Mouse (Mus musculus) heart, postnatal 0 days (tissue): ENCODE measurements around the gene Fam186a. TPM values are rescaled to one million over a fixed set of nuclear protein-coding genes. Genes with fewer than 3 reads are reported as not detected.
A peak's percentile ranks its signal among the peaks of the same experiment; 100 is the strongest.
"Not testable (repeated sequence)": the region's sequence is repeated elsewhere in the genome, so short reads cannot be mapped to it uniquely, and the experiment has no call there.

ENCODE experiments used
- ATAC-seq: fragments of 200-750 bp; cut with Nextera tagmentation; 2 replicates; pipeline ENCODE4 v1.8.0; 2017; ENCODE audit warnings: low read depth, moderate number of reproducible peaks, moderate library complexity; ENCODE audit not compliant: insufficient read depth
- DNase-seq: peaks from one replicate; pipeline ENCODE4 v3.0.0-alpha.2; 2016; ENCODE audit warnings: low spot score
- H3K27ac ChIP-seq: fragments of 300-500 bp; sonication (generic); 2 replicates; pipeline ENCODE4 v1.5.1; 2014; ENCODE audit warnings: low read depth, mild to moderate bottlenecking
- H3K27me3 ChIP-seq: fragments of 300-500 bp; sonication (generic); 2 replicates; pipeline ENCODE4 v1.6.1; 2014; ENCODE audit warnings: low read length, mixed read lengths; ENCODE audit not compliant: control insufficient read depth, insufficient read depth
- H3K36me3 ChIP-seq: fragments of 300-500 bp; sonication (generic); replicated peaks from 2 replicates; pipeline ENCODE4 v1.6.1; 2014; ENCODE audit warnings: low read length, mixed read lengths; ENCODE audit not compliant: control insufficient read depth, insufficient read depth
- H3K4me1 ChIP-seq: fragments of 300-500 bp; sonication (generic); 2 replicates; pipeline ENCODE4 v1.6.1; 2014; ENCODE audit warnings: antibody characterized with exemption; ENCODE audit not compliant: control insufficient read depth, insufficient read depth
- H3K4me2 ChIP-seq: fragments of 300-500 bp; sonication (generic); 2 replicates; pipeline ENCODE4 v1.6.1; 2014; ENCODE audit warnings: low read depth, mild to moderate bottlenecking, low read length, moderate library complexity
- H3K4me3 ChIP-seq: fragments of 300-500 bp; sonication (generic); 2 replicates; pipeline ENCODE4 v1.5.1; 2014; ENCODE audit warnings: low read depth, low read length
- H3K9ac ChIP-seq: fragments of 300-500 bp; sonication (generic); replicated peaks from 2 replicates; pipeline ENCODE4 v1.6.1; 2014; ENCODE audit warnings: low read depth, low read length, mixed read lengths
- H3K9me3 ChIP-seq: fragments of 300-500 bp; sonication (generic); replicated peaks from 2 replicates; pipeline ENCODE4 v1.6.1; 2016; ENCODE audit warnings: low read length; ENCODE audit not compliant: control insufficient read depth
- CTCF ChIP-seq: IDR thresholded peaks from 2 replicates; pipeline ENCODE4 v1.5.1; 2016; ENCODE audit warnings: antibody characterized with exemption, control low read depth, low read depth
- EP300 ChIP-seq: IDR thresholded peaks from 2 replicates; pipeline ENCODE4 v1.6.1; 2016; ENCODE audit warnings: antibody characterized with exemption, low read depth
- WGBS: fragments of 180-500 bp; shearing (Covaris S2); extraction: QIAGEN DNeasy Blood & Tissue Kit; methylation state at CpG from one replicate; pipeline ENCODE4 v1.1.7; 2014; 5-methylcytosine and 5-hydroxymethylcytosine counted together
- polyA plus RNA-seq: library from polyadenylated mRNA; unstranded; fragments of >200 nt; fragmentation: Nextera tagmentation; extraction: Ambion mirVana; gene quantifications from 2 replicates; pipeline ENCODE4 v1.2.1, GENCODE M21; 2015
- total RNA-seq: library from RNA; depleted of rRNA; stranded (reverse); fragments of >200 nt; gene quantifications from 2 replicates; pipeline ENCODE4 v1.2.3, GENCODE M21; 2014; ENCODE audit warnings: low replicate concordance

Gene Fam186a
- total and polyA plus RNA-seq, 2 experiments from 2014 or later: 0.01 TPM; not detected in 1

DNA sequence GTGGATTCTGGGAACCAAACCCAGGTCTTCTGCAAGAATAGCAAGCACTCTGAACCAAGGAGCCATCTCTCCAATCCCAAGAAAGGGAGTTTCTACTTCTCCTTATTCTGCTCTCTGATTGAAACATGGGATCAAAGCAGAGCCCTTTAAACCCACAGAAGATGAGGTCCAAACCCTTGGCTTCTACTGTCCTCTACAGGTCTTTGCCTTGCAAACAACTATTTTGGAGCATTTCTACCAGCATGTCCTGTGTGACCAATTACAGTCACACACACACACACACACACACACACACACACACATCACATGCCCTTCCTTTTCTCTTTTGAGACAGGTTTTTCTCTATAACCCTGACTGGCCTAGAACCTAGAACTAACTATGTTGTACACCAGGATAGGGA, 70.2 kb downstream of the Fam186a start:
- TF ChIP-seq CTCF (peak; percentile 31), EP300 (no peak)
- Histone ChIP-seq H3K4me3 (no peak overlapping the region), H3K4me1 (no peaks in the 10 kb centered on the region), H3K9ac (no peak overlapping the region), H3K27ac (no peak overlapping the region), H3K27me3 (no peaks in the 10 kb centered on the region), H3K9me3 (no peaks in the 10 kb centered on the region), H3K36me3 (no peaks in the 10 kb centered on the region), H3K4me2 (no peak overlapping the region)
- DNase-seq (no peak), ATAC-seq (no peak)

DNA sequence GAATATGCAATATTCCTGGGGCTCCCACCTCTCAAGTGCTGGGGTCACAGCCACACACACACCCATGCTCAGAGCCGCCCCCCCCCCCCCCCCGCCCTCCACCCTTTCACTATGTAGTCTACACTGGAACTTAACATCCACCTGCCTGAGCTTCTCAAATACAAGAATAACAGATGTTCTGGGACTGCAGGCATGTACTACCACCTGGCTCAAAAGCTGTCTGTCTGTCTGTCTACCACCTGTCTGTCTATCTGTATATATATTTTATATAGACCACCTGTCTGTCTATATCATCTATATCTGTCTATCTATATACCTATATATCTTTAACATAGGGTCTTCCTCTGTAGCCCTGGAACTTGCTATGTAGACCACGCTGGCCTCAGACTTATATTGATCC, 75.5 kb downstream of the Fam186a start:
- no peaks in the 10 kb centered on the region for H3K36me3 ChIP-seq
- no peak overlapping the region for H3K9ac ChIP-seq
- no peak overlapping the region for H3K27ac ChIP-seq
- H3K9me3 ChIP-seq: no peaks in the 10 kb centered on the region
- no peak for DNase-seq
- WGBS: 71% methylated on average over 3 of the region's 3 CpGs
- H3K4me3 ChIP-seq: no peak overlapping the region
- H3K4me2 ChIP-seq: no peak overlapping the region
- no peaks in the 10 kb centered on the region for H3K27me3 ChIP-seq
- no peak for ATAC-seq
- no peak for TF ChIP-seq CTCF
- TF ChIP-seq EP300: no peak
- H3K4me1 ChIP-seq: 0 out of 2 replicates have a peak, but pooled peaks cover 7% of the 10 kb centered on the region

GRCm38 (mm10) chr15:99890412-99891236, 76.2 kb downstream of the Fam186a start:
- no peak overlapping the region for H3K27ac ChIP-seq
- WGBS: 35% methylated on average over 19 of the region's 19 CpGs
- TF ChIP-seq CTCF: no peak
- no peak for TF ChIP-seq EP300
- H3K27me3 ChIP-seq: no peaks in the 10 kb centered on the region
- H3K4me1 ChIP-seq: 0 out of 2 replicates have a peak, but pooled peaks cover 7% of the 10 kb centered on the region
- H3K4me2 ChIP-seq: peak overlapping the region; percentile 35
- no peak for DNase-seq
- H3K36me3 ChIP-seq: no peaks in the 10 kb centered on the region
- no peak overlapping the region for H3K9ac ChIP-seq
- ATAC-seq: no peak
- no peak overlapping the region for H3K4me3 ChIP-seq
- H3K9me3 ChIP-seq: no peaks in the 10 kb centered on the region

GRCm38 (mm10) chr15:99889275-99889874, 77.5 kb downstream of the Fam186a start:
- 46% methylated on average over 8 of the region's 8 CpGs for WGBS
- H3K9ac ChIP-seq: no peak overlapping the region
- ATAC-seq (peak; percentile 47; the same call in 1 of the 2 replicates), DNase-seq (peak; percentile 44)
- no peak overlapping the region for H3K4me3 ChIP-seq
- no peak overlapping the region for H3K4me2 ChIP-seq
- H3K9me3 ChIP-seq: no peaks in the 10 kb centered on the region
- TF ChIP-seq EP300: peak; percentile 35; the same call in 1 of the 2 replicates
- TF ChIP-seq CTCF: no peak
- no peaks in the 10 kb centered on the region for H3K27me3 ChIP-seq
- no peaks in the 10 kb centered on the region for H3K36me3 ChIP-seq
- H3K4me1 ChIP-seq: 0 out of 2 replicates have a peak, but pooled peaks cover 7% of the 10 kb centered on the region
- no peak overlapping the region for H3K27ac ChIP-seq

DNA sequence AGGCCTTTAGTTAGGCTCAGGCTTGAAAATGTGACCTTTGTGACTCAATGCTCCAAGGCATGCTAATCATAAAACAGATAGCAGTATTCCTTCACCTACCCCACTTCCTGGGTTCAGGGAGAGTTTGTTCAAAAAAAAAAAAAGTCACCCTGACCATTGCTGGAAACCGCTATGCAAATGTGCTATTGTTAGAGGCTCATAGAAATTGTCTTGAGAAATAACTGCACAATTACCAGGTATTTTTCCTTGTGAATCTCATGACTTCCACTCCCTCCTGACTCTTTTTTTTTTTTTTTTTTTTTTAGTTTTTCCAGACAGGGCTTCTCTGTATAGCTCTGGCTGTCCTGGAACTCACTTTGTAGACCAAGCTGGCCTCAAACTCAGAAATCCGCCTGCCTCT, 79.7 kb downstream of the Fam186a start:
- DNase-seq, H3K4me1 ChIP-seq, H3K36me3 ChIP-seq, H3K9me3 ChIP-seq, H3K27me3 ChIP-seq, H3K4me2 ChIP-seq, H3K4me3 ChIP-seq, ATAC-seq, H3K9ac ChIP-seq, H3K27ac ChIP-seq: not testable (repeated sequence)
- WGBS: 97% methylated on average over 2 of the region's 2 CpGs
